Mouse (Mus musculus) G1E (cell line): ENCODE measurements around the gene Dpy19l3. TPM values are rescaled to one million over a fixed set of nuclear protein-coding genes. Genes with fewer than 3 reads are reported as not detected.
A peak's percentile ranks its signal among the peaks of the same experiment; 100 is the strongest.

ENCODE experiments used
- ATAC-seq: 2 replicates; pipeline ENCODE4 v1.8.0; 2016; ENCODE audit warnings: mild to moderate bottlenecking; ENCODE audit not compliant: insufficient number of reproducible peaks, poor library complexity, low FRiP score, severe bottlenecking; ENCODE audit errors: extremely low read depth
- DNase-seq: peaks from one replicate; pipeline ENCODE4 v3.0.0; 2012; ENCODE audit warnings: low spot score
- H3K27me3 ChIP-seq: 2 replicates; pipeline ENCODE4 v1.6.1; 2012; ENCODE audit warnings: mild to moderate bottlenecking, low read length, inconsistent platforms; ENCODE audit not compliant: insufficient read depth
- H3K36me3 ChIP-seq: replicated peaks from 2 replicates; pipeline ENCODE3; 2012; ENCODE audit warnings: mild to moderate bottlenecking, inconsistent platforms
- H3K4me1 ChIP-seq: 2 replicates; pipeline ENCODE4 v1.6.1; 2012; ENCODE audit warnings: low read depth, low read length, inconsistent platforms, mixed read lengths; ENCODE audit not compliant: insufficient read depth
- H3K4me3 ChIP-seq: 2 replicates; pipeline ENCODE4 v1.5.1; 2012; ENCODE audit warnings: low read depth, mild to moderate bottlenecking, inconsistent platforms, low read length, moderate library complexity, mixed read lengths
- H3K9me3 ChIP-seq: replicated peaks from 2 replicates; pipeline ENCODE4 v1.6.1; 2012; ENCODE audit warnings: inconsistent platforms
- CTCF ChIP-seq: IDR thresholded peaks from 2 replicates; pipeline ENCODE4 v1.5.1; 2012; ENCODE audit warnings: low read depth, low read length, inconsistent platforms, mixed read lengths
- GATA1 ChIP-seq: IDR thresholded peaks from 2 replicates; pipeline ENCODE4 v1.6.1; 2012; ENCODE audit warnings: borderline replicate concordance, low read length, inconsistent platforms, mixed read lengths
- GATA2 ChIP-seq: IDR thresholded peaks from 2 replicates; pipeline ENCODE4 v1.6.1; 2012; ENCODE audit warnings: low read depth, low read length, inconsistent platforms, borderline replicate concordance
- POLR2AphosphoS5 ChIP-seq: IDR thresholded peaks from 2 replicates; pipeline ENCODE4 v1.6.1; 2012; ENCODE audit warnings: low read depth, low read length, inconsistent platforms; ENCODE audit not compliant: insufficient replicate concordance
- TAL1 ChIP-seq: conservative IDR thresholded peaks from 2 replicates; pipeline ENCODE4 v1.6.1; 2012; ENCODE audit warnings: low read depth, low read length, inconsistent platforms, mixed read lengths
- polyA plus RNA-seq: library from polyadenylated mRNA; stranded (reverse); fragments of >175 nt; gene quantifications from 2 replicates; pipeline ENCODE4 v1.2.3, GENCODE M21; 2012
- total RNA-seq, 2 experiments: library from RNA; stranded (forward) in 1 of 2; stranded (reverse) in 1 of 2; fragments of 200-1000 nt in 1 of 2; fragments of >200 nt in 1 of 2; fragmentation: Nextera tagmentation in 1 of 2; gene quantifications; 2 replicates each; pipeline ENCODE4 v1.2.3; 2014 to 2017

Gene Dpy19l3
- total and polyA plus RNA-seq, 3 experiments, result 9.8 to 25.1 (median 21.2) TPM

GRCm38 (mm10) chr7:35710366-35710765 lies 43.9 kb downstream of the Dpy19l3 start:
- ATAC-seq (peak; percentile 45), DNase-seq (no peak)
- Histone ChIP-seq H3K27me3 (no peaks in the 10 kb centered on the region), H3K36me3 (peaks cover 48% of the 10 kb centered on the region), H3K4me1 (no peaks in the 10 kb centered on the region; the same call in 1 of the 2 replicates), H3K9me3 (no peaks in the 10 kb centered on the region), H3K4me3 (no peak overlapping the region)
- TF ChIP-seq GATA1 (no peak), CTCF (no peak), GATA2 (no peak), POLR2AphosphoS5 (no peak), TAL1 (no peak)

- Histone ChIP-seq H3K4me3 (no peak overlapping the region), H3K36me3 (peaks cover 38% of the 10 kb centered on the region), H3K27me3 (no peaks in the 10 kb centered on the region), H3K4me1 (no peaks in the 10 kb centered on the region; the same call in 1 of the 2 replicates), H3K9me3 (no peaks in the 10 kb centered on the region)
- ATAC-seq (no peak), DNase-seq (no peak)
- no peak for TF ChIP-seq TAL1
- no peak for TF ChIP-seq GATA1
Measured at GRCm38 (mm10) chr7:35708101-35708500, 46.2 kb downstream of the Dpy19l3 start.

- H3K4me3 ChIP-seq, result no peak overlapping the region
- H3K4me1 ChIP-seq, result no peaks in the 10 kb centered on the region
- TF ChIP-seq GATA1 (no peak), GATA2 (no peak), CTCF (no peak), POLR2AphosphoS5 (no peak), TAL1 (no peak)
- DNase-seq, result no peak
- no peaks in the 10 kb centered on the region for H3K27me3 ChIP-seq
- no peak for ATAC-seq
- H3K9me3 ChIP-seq, result no peaks in the 10 kb centered on the region
- peaks cover 8% of the 10 kb centered on the region for H3K36me3 ChIP-seq
Measured at GRCm38 (mm10) chr7:35699005-35699404, 55.2 kb downstream of the Dpy19l3 start.

- no peak overlapping the region for H3K4me3 ChIP-seq
- peaks cover 2% of the 10 kb centered on the region for H3K36me3 ChIP-seq
- TF ChIP-seq CTCF, result no peak
- TF ChIP-seq GATA2, result no peak
- TF ChIP-seq POLR2AphosphoS5, result no peak
- no peak for TF ChIP-seq GATA1
- TF ChIP-seq TAL1, result no peak
- no peaks in the 10 kb centered on the region for H3K4me1 ChIP-seq
- ATAC-seq, result no peak
- DNase-seq, result no peak
- no peaks in the 10 kb centered on the region for H3K27me3 ChIP-seq
- no peaks in the 10 kb centered on the region for H3K9me3 ChIP-seq
Measured at GRCm38 (mm10) chr7:35698073-35698472, 56.2 kb downstream of the Dpy19l3 start.

- no peak for TF ChIP-seq GATA2
- TF ChIP-seq CTCF, result no peak
- TF ChIP-seq GATA1, result no peak
- no peak for TF ChIP-seq TAL1
- no peak for TF ChIP-seq POLR2AphosphoS5
- no peak for ATAC-seq
- no peaks in the 10 kb centered on the region for H3K4me1 ChIP-seq
- DNase-seq, result no peak
- no peak overlapping the region for H3K4me3 ChIP-seq
- peaks cover 16% of the 10 kb centered on the region for H3K36me3 ChIP-seq
- H3K9me3 ChIP-seq, result no peaks in the 10 kb centered on the region
- H3K27me3 ChIP-seq, result no peaks in the 10 kb centered on the region
Measured at GRCm38 (mm10) chr7:35692641-35693040, 61.6 kb downstream of the Dpy19l3 start.

- H3K4me1 ChIP-seq, result no peaks in the 10 kb centered on the region
- ATAC-seq (no peak), DNase-seq (no peak)
- H3K27me3 ChIP-seq, result no peaks in the 10 kb centered on the region
- peaks cover 16% of the 10 kb centered on the region for H3K36me3 ChIP-seq
- H3K9me3 ChIP-seq, result no peaks in the 10 kb centered on the region
- TF ChIP-seq GATA2 (no peak), TAL1 (no peak), POLR2AphosphoS5 (no peak), CTCF (no peak), GATA1 (no peak)
- H3K4me3 ChIP-seq, result no peak overlapping the region
Measured at GRCm38 (mm10) chr7:35692117-35692516, 62.1 kb downstream of the Dpy19l3 start.
